Mouse (Mus musculus) liver, embryonic 13.5 days (tissue): ENCODE measurements around the gene Kif11. TPM values are rescaled to one million over a fixed set of nuclear protein-coding genes. Genes with fewer than 3 reads are reported as not detected.
A peak's percentile ranks its signal among the peaks of the same experiment; 100 is the strongest.

ENCODE experiments used
- ATAC-seq: fragments of 200-750 bp; cut with Nextera tagmentation; 2 replicates; pipeline ENCODE4 v1.8.0; 2017; ENCODE audit warnings: low read depth, mild to moderate bottlenecking, moderate number of reproducible peaks, moderate library complexity
- DNase-seq: peaks from one replicate; pipeline ENCODE4 v3.0.0; 2022
- H3K27ac ChIP-seq: fragments of 300-500 bp; sonication (generic); 2 replicates; pipeline ENCODE4 v1.5.1; 2015; ENCODE audit warnings: moderate library complexity, mild to moderate bottlenecking, inconsistent platforms
- H3K27me3 ChIP-seq: fragments of 300-500 bp; sonication (generic); 2 replicates; pipeline ENCODE4 v1.6.1; 2015; ENCODE audit warnings: mild to moderate bottlenecking, inconsistent platforms
- H3K36me3 ChIP-seq: fragments of 300-500 bp; sonication (generic); 2 replicates; pipeline ENCODE4 v1.6.1; 2015; ENCODE audit warnings: mild to moderate bottlenecking, inconsistent platforms
- H3K4me1 ChIP-seq: fragments of 300-500 bp; sonication (generic); replicated peaks from 2 replicates; pipeline ENCODE4 v1.6.1; 2015; ENCODE audit warnings: inconsistent platforms
- H3K4me2 ChIP-seq: fragments of 300-500 bp; sonication (generic); 2 replicates; pipeline ENCODE4 v1.6.1; 2015; ENCODE audit warnings: inconsistent platforms, mild to moderate bottlenecking, moderate library complexity
- H3K4me3 ChIP-seq: fragments of 300-500 bp; sonication (generic); replicated peaks from 2 replicates; pipeline ENCODE4 v1.5.1; 2015; ENCODE audit warnings: mild to moderate bottlenecking, inconsistent platforms
- H3K9ac ChIP-seq: fragments of 300-500 bp; sonication (generic); 2 replicates; pipeline ENCODE4 v1.6.1; 2015; ENCODE audit warnings: mild to moderate bottlenecking, inconsistent platforms
- H3K9me3 ChIP-seq: fragments of 300-500 bp; sonication (generic); replicated peaks from 2 replicates; pipeline ENCODE4 v1.6.1; 2016; ENCODE audit warnings: inconsistent platforms
- WGBS: fragments of 180-500 bp; shearing (Covaris S2); methylation state at CpG from one replicate; pipeline ENCODE4 v1.1.7; 2015; ENCODE audit not compliant: insufficient replicate concordance; 5-methylcytosine and 5-hydroxymethylcytosine counted together
- polyA plus RNA-seq: library from polyadenylated mRNA; unstranded; fragments of >200 nt; fragmentation: Nextera tagmentation; extraction: Ambion mirVana; gene quantifications from 2 replicates; pipeline ENCODE4 v1.2.1, GENCODE M21; 2015

The Kif11 gene
- 50.8 and 65.4 TPM in 2 replicates for polyA plus RNA-seq

- under 1% methylated on average over 73 of the region's 73 CpGs for WGBS
- DNase-seq, result peak; percentile 92
- Histone ChIP-seq H3K4me2 (peak within 1 kb of the TSS; percentile 85), H3K27ac (peak within 1 kb of the TSS; percentile 96), H3K9me3 (no peaks in the 10 kb centered on the region), H3K27me3 (no peaks in the 10 kb centered on the region), H3K4me3 (peak within 1 kb of the TSS; percentile 93), H3K4me1 (peaks cover 58% of the 10 kb centered on the region), H3K36me3 (peaks cover 24% of the 10 kb centered on the region), H3K9ac (peak within 1 kb of the TSS; percentile 98)
- peak; percentile 97 for ATAC-seq
Observed at GRCm38 (mm10) chr19:37375755-37376615, at the start of gene Kif11. Kif11 (plus strand) TSS chr19:37376403.

DNA sequence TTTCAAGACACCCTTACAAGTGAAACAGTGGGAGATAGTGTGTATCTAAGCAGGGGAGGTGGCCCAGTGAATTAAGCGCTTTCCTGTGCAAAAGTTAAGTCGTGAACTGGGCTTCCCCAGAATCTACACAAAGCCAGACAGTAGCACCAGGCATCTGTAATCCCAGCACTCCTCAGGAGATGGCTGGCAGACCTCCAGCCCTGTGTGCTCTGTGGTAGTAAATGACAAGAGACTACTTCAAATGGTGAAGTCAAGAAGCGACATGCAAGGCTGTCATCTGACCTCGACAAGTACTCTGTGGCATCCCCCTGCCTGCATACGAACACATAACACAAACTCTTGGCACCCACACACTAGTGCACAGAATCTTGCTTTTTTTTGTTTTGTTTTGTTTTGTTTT lies 49.0 kb upstream of the Kif11 start:
- WGBS, result 82% methylated on average over 5 of the region's 5 CpGs

DNA sequence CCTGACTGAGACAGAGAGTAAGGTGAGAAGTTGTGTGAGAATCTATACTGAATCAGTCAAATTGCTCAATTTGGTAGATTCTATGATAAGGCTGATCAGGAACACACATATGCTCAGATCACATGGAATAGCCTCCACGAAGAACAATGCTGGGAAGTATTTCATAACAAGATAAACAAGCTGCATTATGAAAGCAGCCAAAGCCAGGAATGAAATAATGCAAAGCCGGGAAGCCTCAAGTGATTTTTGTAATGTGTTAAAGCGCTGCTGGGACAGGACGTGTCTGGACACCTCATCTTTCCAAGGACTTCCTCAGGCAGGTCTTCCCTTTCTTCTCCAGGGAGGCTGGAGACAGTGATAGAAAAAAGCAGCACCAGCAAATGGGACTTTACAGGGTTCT lies 43.5 kb upstream of the Kif11 start:
- Histone ChIP-seq H3K36me3 (peaks cover 23% of the 10 kb centered on the region), H3K27me3 (no peaks in the 10 kb centered on the region), H3K4me2 (no peak overlapping the region), H3K4me1 (peaks cover 30% of the 10 kb centered on the region), H3K27ac (no peak overlapping the region), H3K9me3 (no peaks in the 10 kb centered on the region), H3K4me3 (no peak overlapping the region), H3K9ac (no peak overlapping the region)
- DNase-seq, result no peak
- ATAC-seq, result no peak
- WGBS, result 67% methylated on average over 4 of the region's 4 CpGs

More for the DNA sequence above, 49.0 kb upstream of the Kif11 start:
- ATAC-seq (no peak), DNase-seq (no peak)
- Histone ChIP-seq H3K36me3 (peaks cover 48% of the 10 kb centered on the region), H3K9ac (no peak overlapping the region), H3K9me3 (no peaks in the 10 kb centered on the region), H3K27me3 (no peaks in the 10 kb centered on the region), H3K27ac (no peak overlapping the region), H3K4me2 (no peak overlapping the region), H3K4me1 (no peaks in the 10 kb centered on the region), H3K4me3 (no peak overlapping the region)

- Histone ChIP-seq H3K4me2 (no peak overlapping the region), H3K9ac (no peak overlapping the region)
Observed at GRCm38 (mm10) chr19:37333357-37333756, 42.8 kb upstream of the Kif11 start.

GRCm38 (mm10) chr19:37335392-37335791 lies 40.8 kb upstream of the Kif11 start:
- Histone ChIP-seq H3K9me3 (no peaks in the 10 kb centered on the region), H3K4me3 (no peak overlapping the region), H3K4me2 (no peak overlapping the region), H3K27ac (no peak overlapping the region), H3K9ac (no peak overlapping the region), H3K4me1 (peaks cover 35% of the 10 kb centered on the region), H3K27me3 (no peaks in the 10 kb centered on the region), H3K36me3 (no peaks in the 10 kb centered on the region)
- DNase-seq (no peak), ATAC-seq (no peak)
- 36% methylated on average over 1 of the region's 1 CpGs for WGBS

More at GRCm38 (mm10) chr19:37333357-37333756, 42.8 kb upstream of the Kif11 start:
- peak; percentile 57; the same call in 1 of the 2 replicates for ATAC-seq
- Histone ChIP-seq H3K36me3 (peaks cover 16% of the 10 kb centered on the region), H3K27ac (no peak overlapping the region), H3K27me3 (no peaks in the 10 kb centered on the region), H3K9me3 (no peaks in the 10 kb centered on the region), H3K4me1 (peaks cover 34% of the 10 kb centered on the region), H3K4me3 (no peak overlapping the region)
- 20% methylated on average over 5 of the region's 5 CpGs for WGBS
- DNase-seq, result peak; percentile 12

DNA sequence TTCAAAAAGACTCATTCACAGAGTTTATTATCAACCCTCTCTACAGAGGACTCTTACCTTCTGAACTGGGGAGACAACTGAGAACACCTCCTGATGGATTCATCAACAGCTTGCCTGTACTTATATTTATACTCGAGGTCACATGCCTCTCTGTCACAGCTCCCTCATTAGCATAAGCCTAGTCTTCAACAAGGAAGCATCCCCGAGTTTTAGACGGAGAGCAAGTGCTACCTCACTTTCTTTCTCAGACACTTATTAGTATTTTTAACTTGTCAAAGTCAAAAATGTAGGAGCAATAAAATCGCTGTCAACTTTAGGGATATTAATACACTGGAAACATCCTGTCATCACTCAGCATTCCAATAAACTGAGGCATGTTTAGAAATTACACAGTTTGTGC lies 38.5 kb upstream of the Kif11 start, which contains the start of gene Ide:
TSS of gene Ide (minus strand) at position 101 of the 400 bp plus-strand sequence.
- Histone ChIP-seq H3K9ac (no peak within 1 kb of the TSS), H3K36me3 (no peaks in the 10 kb centered on the region), H3K4me1 (peaks cover 40% of the 10 kb centered on the region), H3K27ac (no peak within 1 kb of the TSS), H3K4me2 (no peak within 1 kb of the TSS), H3K4me3 (no peak within 1 kb of the TSS), H3K9me3 (no peaks in the 10 kb centered on the region), H3K27me3 (no peaks in the 10 kb centered on the region)
- ATAC-seq (no peak), DNase-seq (no peak)
- 61% methylated on average over 4 of the region's 4 CpGs for WGBS

- Histone ChIP-seq H3K4me1 (peaks cover 16% of the 10 kb centered on the region), H3K4me3 (no peak overlapping the region), H3K9ac (no peak overlapping the region), H3K4me2 (no peak overlapping the region), H3K27me3 (no peaks in the 10 kb centered on the region), H3K27ac (no peak overlapping the region), H3K9me3 (no peaks in the 10 kb centered on the region), H3K36me3 (no peaks in the 10 kb centered on the region)
- DNase-seq (no peak), ATAC-seq (no peak)
- 49% methylated on average over 5 of the region's 5 CpGs for WGBS
Observed at GRCm38 (mm10) chr19:37340495-37340894, 35.7 kb upstream of the Kif11 start.

DNA sequence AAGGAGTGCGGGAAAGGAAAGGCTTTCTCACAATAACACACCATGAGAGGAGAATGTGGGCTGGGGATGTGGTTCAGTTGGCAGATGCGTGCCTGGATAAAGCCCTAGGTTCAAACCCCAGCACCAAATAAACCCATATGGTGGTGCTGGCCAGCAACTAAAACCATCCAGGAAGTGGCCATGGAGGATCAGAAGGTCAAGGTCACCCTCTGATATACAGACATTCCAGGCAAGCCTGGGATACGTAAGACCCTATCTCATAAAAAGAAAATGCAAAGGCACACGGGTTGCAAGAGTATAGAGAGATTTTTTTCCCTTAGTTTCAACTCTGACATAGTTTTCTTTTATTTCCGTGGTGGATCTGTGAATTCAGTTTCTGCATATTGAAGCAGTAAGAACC lies 35.3 kb upstream of the Kif11 start:
- Histone ChIP-seq H3K4me1 (peaks cover 13% of the 10 kb centered on the region), H3K27me3 (no peaks in the 10 kb centered on the region), H3K9me3 (no peaks in the 10 kb centered on the region), H3K27ac (no peak overlapping the region), H3K9ac (no peak overlapping the region), H3K4me3 (no peak overlapping the region), H3K4me2 (no peak overlapping the region), H3K36me3 (no peaks in the 10 kb centered on the region)
- WGBS, result 60% methylated on average over 5 of the region's 5 CpGs
- DNase-seq (no peak), ATAC-seq (no peak)

GRCm38 (mm10) chr19:37343899-37344298 lies 32.3 kb upstream of the Kif11 start:
- WGBS, result 75% methylated on average over 5 of the region's 5 CpGs
- DNase-seq, result no peak
- H3K9me3 ChIP-seq, result no peaks in the 10 kb centered on the region
- no peak overlapping the region for H3K4me3 ChIP-seq
- H3K4me1 ChIP-seq, result peaks cover 12% of the 10 kb centered on the region
- ATAC-seq, result no peak
- peaks cover 3% of the 10 kb centered on the region; the same call in 1 of the 2 replicates for H3K36me3 ChIP-seq
- H3K27me3 ChIP-seq, result no peaks in the 10 kb centered on the region
- no peak overlapping the region for H3K4me2 ChIP-seq
- no peak overlapping the region for H3K27ac ChIP-seq
- no peak overlapping the region for H3K9ac ChIP-seq

DNA sequence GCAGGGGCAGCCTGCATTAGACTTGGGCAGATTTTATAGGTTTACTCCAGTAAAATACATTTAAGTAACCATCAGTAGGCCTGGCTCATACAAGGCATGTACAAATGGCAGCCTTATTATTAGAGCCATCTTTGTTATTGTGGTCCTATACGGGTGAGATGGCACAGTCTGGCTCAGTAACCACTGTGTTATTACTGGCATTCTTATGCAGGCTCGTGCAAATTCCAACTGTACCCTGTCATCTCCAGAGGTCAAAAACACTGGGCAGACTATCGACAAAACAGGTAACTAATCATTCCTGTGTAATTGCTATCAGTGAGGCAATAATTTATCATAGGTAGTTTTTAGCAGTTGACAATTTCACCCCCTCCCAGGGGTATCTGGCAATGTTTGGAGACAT lies 29.9 kb upstream of the Kif11 start:
- Histone ChIP-seq H3K36me3 (peaks cover 4% of the 10 kb centered on the region; the same call in 1 of the 2 replicates), H3K4me1 (peaks cover 5% of the 10 kb centered on the region; the same call in 1 of the 2 replicates), H3K4me2 (no peak overlapping the region), H3K4me3 (no peak overlapping the region), H3K9ac (no peak overlapping the region), H3K27ac (no peak overlapping the region), H3K9me3 (no peaks in the 10 kb centered on the region), H3K27me3 (no peaks in the 10 kb centered on the region)
- ATAC-seq (no peak), DNase-seq (no peak)
- WGBS, result 70% methylated on average over 3 of the region's 3 CpGs

GRCm38 (mm10) chr19:37348331-37348730 lies 27.9 kb upstream of the Kif11 start:
- H3K4me3 ChIP-seq, result no peak overlapping the region
- ATAC-seq, result no peak
- H3K4me1 ChIP-seq, result peaks cover 7% of the 10 kb centered on the region
- H3K9me3 ChIP-seq, result peaks cover 7% of the 10 kb centered on the region; the same call in 1 of the 2 replicates
- H3K9ac ChIP-seq, result no peak overlapping the region
- WGBS, result 84% methylated on average over 10 of the region's 10 CpGs
- no peak overlapping the region for H3K4me2 ChIP-seq
- H3K36me3 ChIP-seq, result peaks cover 18% of the 10 kb centered on the region
- DNase-seq, result no peak
- no peak overlapping the region for H3K27ac ChIP-seq
- H3K27me3 ChIP-seq, result no peaks in the 10 kb centered on the region

DNA sequence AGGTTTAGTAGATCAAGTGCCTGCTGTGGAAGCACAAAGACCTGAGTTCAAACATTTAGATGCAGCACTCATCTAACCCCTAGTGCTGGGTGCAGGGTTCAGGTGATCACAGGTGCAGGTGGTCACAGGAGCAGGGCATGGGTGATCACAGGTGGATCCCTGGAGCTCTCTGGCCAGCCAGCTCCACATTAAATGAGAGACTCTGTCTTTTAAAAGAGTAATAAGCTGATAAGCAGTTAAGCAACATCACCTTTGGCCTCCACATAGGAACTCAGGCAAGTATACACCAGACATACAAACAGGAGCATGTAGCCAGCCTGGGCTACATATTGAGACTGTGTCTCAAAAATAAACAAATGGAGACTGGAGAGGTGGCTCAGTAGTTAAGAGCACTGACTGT lies 27.3 kb upstream of the Kif11 start:
- H3K36me3 ChIP-seq, result peaks cover 18% of the 10 kb centered on the region
- H3K4me1 ChIP-seq, result peaks cover 13% of the 10 kb centered on the region
- no peak overlapping the region for H3K4me3 ChIP-seq
- H3K4me2 ChIP-seq, result no peak overlapping the region
- no peaks in the 10 kb centered on the region for H3K27me3 ChIP-seq
- H3K27ac ChIP-seq, result no peak overlapping the region
- no peak for ATAC-seq
- DNase-seq, result no peak
- no peak overlapping the region for H3K9ac ChIP-seq
- H3K9me3 ChIP-seq, result peaks cover 7% of the 10 kb centered on the region; the same call in 1 of the 2 replicates
